Mouse (Mus musculus): ENCODE measurements at regions not wholly inside any gene's neighbourhood (a gene's known extent, or its start where the extent isn't known, plus 50 kb on each side); places are given as distances from the start of the nearest gene placed in this dataset.

DNA sequence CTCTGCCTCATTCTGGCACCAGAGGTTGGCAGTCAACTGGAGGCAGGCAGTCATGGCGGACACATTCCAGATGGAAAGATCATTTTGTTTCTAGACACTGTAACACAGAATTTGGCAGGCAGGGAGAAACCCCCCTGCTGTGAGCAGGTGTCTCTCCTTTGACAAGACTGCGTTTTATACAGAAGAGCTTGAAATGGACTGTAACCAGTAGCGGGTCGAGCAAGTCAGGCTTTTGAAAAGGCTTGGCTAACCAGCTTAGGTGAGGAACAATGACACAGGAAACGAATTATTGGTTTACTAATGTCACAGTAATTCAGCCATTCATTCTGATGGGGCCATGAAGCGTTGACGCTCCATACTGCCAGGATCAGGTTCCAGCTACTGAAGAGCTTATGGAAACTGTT, 275.3 kb upstream of the Slc24a5 start:
- DNase-seq, result peak; percentile 11

DNA sequence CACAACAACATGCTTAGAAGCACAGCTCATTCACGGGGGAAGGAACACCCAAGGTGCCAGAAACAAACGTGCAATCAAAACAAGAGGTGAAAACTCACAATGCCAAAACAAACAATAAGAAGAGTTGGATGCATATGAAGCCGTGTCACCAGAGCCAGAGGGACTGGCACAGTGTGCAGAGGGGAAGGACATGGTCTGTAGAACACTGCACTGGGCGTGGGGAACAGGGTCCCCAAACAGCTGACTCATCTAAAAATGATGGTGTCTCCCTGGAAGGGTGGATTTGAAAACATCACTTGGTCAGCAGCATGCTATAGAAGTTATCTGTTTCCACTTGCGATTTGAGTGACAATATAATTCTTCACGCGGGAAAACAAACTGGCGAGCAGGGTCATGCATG, 256.2 kb upstream of the Slc24a5 start:
- DNase-seq, result no peak

DNA sequence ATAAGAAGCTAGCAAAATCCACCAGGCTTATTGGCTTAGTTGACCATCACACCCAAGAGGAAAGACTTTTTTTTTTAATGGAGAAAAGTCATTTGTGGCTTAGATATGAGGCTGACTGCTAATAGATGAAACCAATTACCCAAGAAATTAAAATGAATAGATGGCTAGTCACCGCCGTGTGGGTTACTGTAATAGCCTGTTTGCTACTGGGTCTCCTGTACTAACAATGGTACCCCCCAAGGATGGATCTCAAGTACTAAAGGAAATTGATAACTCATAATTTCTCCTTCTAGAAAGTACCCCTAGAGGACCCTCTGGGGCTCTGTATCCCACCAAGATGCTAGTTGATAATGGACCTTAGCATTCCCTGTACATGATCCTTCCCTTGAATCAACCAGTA, 251.1 kb upstream of the Slc24a5 start:
- no peak for DNase-seq

DNA sequence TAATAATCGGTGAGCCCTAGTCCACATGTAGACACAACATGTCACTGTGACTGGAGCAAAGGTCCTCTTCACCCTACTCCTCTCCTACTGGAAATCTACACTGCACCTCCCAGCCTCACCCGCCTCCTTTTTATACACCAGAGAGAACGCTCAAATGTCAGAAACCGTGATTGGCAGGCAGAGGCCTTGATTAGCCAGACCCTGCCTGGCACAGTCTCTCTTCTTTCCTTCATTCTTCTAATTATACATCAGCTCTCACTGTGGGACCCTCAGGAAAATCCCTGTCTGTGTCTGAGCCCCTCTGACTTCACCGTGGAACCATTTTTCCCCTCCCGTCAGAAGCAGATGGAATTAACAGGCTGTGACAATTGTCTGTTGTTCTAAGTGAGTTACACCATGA, 248.1 kb upstream of the Slc24a5 start:
- DNase-seq, result no peak

DNA sequence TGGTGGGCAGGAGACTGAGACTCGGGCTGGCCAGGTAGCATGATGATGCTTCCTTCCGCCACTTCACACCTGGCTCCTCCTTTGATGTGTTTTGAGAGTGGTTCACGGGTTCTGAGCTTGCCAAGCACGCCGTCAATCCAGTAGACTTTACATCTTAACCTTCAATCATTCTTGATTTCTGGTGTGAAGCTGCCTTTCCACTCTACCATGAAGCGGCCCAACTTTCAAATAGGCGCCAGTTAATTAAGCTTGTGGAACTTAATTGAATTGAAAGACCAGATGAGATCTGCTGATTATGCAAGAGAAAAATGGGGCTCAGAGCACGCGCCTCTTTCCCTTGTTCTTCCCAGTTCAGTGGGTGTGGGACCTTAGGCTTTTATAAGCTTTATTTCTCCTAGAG, 247.1 kb upstream of the Slc24a5 start:
- no peak for DNase-seq

DNA sequence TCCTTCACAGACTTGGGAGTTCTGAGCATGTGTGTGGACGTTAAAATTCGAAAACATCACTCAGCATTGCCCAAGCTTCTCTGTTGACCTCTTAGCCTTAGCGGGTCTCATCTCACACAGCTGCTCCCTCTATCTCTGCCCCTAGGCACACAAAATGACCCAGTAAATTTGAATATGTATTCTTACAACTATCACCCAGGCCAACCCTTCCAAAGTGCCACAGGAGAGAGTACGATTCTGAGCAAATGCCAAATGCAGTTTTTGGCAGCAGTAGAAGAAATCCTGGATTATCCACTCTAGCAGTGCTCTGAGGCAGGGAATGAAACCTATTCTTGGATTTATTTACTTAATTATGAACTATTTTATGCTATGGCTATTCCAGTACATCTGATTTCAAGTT, 246.6 kb upstream of the Slc24a5 start:
- no peak for DNase-seq

DNA sequence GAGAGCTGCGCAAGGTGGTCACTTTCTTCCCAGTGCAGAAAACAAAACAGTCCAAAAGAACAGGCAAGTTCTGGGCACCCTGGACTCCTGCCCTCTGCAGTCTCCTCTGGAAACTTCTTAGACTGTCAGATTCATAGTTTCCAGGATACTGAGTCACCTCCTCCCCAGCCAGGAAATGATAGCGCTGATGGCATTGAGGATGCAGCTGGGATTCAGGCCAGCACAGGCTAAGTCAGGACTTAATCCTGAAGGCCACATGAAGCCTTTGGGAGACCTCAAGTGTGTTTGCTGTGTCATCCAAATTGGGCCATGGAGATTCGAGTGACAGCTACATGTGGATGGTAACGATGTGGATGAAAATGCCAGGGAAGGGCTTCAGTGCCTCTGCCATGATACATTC, 219.1 kb upstream of the Slc24a5 start:
- no peak for DNase-seq

DNA sequence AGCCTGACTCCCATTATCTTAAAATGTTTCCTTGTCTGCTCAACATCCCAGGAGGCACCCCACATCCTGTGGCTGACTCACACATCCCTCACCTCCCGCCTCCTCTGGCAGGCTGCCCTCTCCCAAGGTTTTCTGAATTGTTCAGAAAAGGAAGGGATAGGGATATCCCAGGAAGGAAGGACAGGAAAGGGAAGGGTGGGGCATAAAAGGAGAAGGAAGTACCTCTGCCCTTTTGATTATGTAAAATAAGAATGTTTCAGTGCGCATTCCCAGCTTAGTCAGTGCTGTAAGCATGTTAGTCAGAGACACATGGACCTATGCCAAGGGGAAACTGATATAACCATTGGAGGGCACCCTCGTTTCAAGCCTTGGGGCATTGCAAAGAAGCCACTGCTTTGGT, 209.4 kb upstream of the Slc24a5 start:
- DNase-seq, result peak; percentile 9

DNA sequence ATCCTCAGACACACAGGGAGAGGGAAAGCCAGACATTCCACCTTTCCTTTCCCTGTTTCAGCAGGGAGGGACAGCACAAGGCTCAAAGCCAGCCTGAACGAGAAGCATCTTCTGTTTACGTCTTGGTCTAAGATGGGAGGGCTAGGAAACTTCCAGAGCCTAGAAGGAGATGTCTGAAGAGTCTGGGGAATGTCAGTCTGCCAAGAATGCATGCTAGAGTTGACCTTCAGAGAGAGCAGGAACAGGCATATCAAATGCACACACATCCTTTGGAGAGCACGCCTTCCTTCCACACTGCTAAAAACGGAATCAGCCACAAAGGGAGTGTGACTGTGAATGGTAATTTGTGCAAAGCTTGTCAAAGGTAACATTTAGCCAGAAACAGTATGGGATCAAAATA, 179.7 kb upstream of the Slc24a5 start:
- no peak for DNase-seq

DNA sequence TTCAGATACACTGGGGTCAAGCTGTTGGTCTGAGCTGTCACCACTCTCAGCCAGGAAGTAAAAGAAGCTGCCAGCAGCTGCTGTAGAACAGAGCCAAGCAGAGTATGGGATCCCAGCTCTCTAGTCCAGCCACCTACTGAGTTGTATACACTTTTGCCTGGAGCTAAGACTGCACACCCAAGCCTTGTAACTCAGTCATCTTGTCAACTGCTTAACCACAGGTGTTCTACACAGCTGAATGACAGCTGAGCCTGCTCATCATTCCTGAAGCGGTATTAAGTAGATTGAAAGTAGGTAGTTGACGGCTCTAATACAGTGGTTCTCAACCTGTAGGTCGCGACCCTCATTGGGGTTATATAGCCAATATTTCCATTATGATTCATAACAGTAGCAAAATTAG, 172.9 kb upstream of the Slc24a5 start:
- DNase-seq, result no peak

DNA sequence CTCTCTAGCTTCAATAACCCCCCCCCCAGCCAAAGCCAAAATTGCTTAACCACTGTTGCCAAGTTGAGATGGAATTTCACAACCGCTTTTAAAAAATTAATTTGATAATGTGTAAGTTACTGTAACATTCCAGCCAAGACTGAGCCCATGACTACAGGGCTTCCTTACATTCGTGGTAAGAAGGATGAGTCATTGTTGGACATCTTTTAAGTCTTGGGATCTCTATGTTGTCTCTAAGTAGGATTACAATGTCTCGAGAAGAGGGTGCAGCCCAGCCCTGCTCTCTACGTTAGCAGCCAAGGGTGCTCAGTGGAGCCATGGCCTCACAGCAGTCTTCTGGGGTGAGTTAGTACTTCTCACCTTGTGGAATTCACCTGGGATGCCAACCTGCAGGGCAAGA, 164.4 kb upstream of the Slc24a5 start:
- no peak for DNase-seq

DNA sequence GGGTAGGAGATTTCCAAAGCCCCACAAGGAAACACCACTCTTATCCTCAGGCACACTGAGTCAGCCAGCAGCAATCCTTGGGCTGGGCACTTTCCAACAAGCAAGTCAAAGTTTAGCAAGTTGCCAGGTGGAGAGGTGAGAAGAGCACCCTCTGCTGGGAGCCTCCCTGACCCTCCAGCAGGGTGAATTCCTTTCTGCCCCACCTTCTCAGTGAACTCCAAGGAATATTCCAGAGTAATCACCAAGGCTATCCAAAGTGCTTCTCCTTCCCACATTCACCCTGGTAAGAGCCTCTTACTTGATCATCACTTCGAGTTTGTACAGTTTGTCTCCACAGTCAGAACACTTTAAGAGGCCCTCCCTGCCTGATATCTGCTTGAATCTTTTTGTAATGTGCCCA, 162.8 kb upstream of the Slc24a5 start:
- DNase-seq, result no peak

DNA sequence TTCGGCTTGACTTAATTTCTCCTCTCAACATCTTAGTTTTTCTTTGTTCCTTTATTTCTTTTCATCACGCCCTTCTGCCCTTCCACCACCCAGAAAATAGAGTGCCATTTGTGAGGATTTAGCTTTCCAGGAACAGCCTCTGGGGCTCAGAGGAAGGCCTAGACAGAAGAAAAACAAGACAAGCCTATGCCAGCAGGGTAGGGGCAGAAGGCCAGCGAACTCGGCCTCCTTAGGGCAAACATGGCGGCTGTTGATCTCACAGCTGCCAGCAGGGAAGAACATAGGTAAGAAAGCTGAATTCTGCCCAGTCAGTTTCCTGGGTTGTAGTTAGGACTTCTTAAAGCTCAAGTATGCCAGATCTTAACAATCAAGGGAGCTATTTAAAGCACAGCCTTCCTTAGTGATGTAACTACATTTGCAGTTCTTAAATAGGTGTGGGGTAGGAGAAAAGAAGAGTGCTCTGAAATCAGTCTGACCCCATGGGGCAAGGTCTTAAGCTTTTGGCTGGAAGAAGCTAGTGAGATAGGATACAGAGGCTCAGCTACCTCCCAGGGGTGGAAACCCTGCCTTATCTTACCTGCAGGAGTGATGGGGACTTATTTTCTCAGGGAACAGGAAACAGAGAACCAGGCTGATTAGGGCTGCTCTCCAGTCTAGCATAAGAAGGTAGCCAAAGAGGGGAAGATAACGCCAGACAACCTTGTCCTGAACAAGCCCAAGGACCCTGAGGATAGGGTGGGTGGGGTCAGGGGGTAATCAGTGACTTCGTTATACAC, 148.8 kb upstream of the Slc24a5 start:
- DNase-seq, result no peak

DNA sequence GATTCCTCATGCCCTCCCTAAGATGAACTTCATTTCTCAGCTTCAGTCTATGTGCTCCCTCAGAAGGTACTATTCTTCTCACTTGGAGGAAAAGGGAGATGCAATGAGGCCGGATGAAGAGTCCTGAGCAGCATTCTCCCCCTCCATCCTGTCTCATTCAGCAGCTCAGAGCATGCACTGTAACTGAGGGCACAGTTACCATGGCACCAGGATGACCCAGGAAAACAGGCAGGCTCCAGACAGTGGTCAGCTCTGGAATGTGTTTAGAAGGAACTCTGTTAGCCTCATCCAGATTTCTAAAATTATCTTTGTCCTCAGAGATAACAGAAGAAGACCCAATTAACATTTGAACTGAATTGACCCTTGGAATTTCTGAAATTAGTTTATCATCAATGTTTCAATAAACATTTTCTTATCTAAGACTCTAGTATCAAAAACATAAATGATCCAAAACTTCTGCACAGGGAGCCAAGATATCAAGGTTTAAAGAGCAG, 148.1 kb upstream of the Slc24a5 start:
- DNase-seq, result no peak

DNA sequence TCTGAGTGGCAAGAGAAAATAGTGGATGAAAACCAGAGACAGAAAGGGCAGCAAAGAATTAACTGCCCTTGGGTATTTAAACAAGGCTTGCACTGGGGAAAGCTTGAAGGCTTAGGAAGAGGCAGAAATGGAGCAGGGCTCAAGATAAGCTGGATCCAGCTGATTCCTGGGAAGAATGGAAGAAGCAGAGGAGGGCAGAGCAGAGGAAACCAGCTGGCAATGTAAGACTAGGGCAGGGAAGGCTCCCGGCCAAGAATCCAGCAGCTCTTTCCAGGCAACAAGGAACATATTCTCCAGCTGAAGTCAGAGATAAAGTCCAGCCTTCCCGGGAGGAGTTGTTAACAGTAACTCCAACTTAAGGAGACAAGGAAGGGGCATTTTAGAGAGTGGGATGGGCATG, 147.7 kb upstream of the Slc24a5 start:
- DNase-seq, result no peak

DNA sequence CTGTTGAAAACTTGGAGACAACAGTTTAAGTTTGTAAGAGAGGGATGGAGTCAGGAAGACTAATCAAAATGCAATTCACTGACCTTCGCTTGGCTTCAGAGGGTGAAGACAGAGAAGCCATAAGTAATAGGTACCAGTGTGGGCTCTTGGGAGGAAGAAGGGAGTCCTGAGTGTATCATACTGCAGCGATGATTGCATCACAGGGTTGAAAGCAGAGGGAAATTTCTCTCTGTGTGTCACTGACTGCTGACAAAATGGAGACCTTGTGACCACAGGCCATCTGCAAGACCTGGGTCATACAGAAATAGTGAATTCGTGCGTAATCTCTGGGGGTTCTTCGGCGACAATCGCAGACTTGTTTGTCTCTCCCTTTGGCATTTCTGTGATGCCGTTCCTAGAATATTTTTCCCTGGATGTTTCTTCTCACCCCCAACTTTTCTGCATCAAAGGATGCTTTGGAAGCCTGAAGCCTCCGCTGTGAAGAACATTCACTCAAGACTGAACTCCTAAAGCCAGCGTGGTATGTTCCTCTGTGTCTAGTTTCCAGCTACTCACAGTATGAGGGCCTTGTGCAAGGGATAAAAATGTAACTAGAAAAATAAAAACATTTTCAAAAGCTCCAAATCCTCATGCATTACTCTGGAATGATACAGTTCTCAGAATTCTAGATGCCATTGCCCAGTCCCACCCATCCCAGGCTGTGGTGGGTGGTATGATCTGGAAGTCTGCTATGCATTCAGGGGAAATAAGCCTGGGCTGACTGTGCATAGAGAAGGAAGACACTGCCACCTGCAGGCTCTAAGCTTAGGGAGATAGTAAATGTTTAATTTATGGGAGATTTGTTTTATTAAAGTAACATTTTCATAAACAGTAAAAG, 139.8 kb upstream of the Slc24a5 start:
- peak; percentile 71 for DNase-seq

DNA sequence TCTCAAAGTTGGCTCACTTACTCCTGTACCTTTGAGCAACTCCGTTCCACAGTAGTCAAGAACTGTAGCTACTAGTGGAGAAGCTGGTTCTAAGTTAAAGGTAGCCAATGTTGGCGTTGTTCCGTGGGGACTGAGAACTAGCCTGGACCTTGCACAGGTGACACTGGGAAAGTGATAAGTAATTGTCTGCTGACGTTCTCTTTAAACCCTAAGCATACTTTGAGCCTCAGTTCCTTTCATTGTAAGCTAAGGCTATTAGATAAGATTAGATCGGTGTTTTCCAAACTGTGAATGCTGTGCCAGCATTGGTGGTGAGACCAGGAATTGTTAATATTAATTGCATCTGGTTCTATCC, 139.2 kb upstream of the Slc24a5 start:
- DNase-seq, result no peak

DNA sequence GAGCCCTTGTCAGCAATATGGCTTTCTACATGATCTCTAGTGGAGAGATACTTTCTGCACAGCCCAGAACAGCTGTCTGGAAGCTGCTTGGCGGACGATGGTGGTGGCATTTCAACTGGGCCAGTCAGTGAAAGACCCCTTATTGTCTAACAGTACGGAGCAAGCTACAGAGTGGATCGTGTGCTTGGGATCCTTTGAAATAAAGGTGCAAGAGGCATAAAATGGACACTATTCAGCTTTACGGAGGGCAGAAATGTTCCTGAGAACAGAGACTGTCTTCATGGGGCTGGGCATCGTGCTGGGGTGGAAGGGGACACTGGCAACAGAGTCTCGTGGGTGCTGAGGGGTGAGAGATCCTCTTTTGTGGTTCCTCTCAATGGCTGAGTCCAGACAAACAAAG, 137.2 kb upstream of the Slc24a5 start:
- no peak for DNase-seq

DNA sequence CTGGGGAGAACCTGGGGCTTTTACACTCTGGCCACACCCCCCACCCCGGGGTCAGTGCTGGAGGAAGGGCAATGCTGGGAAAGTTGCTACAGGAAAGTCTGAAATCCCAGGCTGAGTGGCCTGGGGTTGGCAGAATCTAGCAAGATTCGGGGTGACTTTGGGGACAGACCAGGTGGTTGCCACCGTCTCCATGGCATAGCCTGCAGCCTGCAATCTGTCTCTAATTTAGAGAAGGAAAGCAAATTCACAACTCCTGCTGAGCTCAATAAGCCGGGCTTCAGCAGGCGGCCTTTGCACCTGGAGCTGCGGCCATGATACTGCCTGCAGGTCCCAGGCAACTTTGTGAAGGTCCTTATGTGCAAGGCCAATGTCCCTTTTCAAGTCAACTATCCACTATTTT, 135.4 kb upstream of the Slc24a5 start:
- no peak for DNase-seq

DNA sequence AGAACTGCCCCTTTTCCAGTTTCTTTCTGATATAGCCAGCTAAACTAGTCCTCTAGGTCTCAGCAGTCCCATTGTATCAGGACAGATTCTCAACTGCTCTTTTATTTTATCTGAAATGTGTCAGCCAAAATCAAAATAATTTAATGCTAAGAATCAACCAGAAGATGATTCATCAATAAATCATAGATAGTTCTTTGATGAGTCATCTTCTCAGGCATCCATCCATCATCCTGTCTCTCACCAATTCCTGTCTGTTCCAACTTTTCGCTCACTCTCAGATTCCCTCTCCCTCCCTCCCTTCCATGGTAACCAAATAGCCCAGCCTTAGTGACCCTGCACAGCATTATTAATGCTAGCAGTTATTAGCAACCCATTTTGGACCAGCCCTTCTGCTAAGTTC, 134.0 kb upstream of the Slc24a5 start:
- DNase-seq, result no peak

DNA sequence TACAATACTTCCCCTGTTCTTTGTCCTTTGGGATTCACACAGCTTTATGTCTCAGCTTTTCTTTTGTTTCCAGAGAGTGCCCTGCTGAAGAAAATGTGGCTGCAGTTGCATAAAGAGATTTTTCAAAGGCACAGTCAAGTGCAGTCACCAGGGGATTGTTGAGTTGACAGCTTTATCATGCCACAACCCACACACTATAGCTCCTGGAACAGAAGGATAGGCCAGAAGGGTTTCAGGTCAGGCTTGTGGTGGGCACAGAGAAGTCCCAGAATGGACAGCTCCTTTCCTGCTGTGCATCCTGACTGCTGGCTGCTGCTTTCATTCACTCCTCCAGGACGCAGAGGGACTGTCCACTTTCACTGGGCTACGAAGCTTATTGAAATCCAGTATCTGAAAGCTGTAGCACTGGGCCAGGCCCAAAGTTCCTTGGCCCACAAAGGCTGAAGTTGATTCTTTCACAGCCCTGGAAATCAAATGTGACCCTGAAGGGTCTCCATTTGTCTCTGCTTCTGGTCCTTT, 119.6 kb upstream of the Slc24a5 start:
- DNase-seq, result no peak

DNA sequence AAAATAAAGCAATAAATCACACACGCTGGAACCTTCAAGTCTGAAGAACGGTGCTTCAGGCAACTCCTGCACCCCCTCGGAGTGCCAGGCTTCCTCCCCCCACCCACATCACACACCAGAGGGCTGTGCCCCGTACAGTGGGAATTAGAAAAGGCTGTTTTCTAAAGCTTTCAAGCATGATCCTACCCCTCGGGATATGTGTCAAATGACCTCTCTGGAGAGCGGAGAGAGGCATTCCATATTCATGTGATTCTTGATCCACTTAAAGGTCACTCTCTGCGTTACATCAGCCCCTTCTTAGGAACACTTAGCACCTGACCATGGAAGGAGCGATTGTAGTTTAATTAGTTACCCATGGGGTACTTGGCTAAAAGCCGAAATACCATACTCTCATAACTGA, 119.1 kb upstream of the Slc24a5 start:
- DNase-seq, result no peak

DNA sequence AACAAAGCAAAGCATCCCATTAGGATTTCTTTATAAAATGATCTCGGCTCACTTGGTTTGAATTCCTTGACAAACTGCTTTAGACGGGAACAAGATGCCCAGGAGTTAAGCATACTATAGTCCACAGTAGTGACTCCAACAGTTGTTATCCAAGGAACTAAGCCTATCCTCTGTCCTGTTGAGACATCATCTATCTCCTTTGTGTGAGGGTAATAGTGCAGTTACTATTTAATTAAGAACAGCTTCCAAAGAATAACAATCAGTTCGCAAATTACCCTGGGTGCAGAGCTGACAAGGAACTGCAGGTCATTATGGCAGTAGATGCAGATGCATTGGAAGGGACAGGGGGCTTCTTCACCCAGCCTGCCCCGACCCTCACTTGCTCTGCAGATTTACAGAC, 115.7 kb upstream of the Slc24a5 start:
- DNase-seq, result no peak

DNA sequence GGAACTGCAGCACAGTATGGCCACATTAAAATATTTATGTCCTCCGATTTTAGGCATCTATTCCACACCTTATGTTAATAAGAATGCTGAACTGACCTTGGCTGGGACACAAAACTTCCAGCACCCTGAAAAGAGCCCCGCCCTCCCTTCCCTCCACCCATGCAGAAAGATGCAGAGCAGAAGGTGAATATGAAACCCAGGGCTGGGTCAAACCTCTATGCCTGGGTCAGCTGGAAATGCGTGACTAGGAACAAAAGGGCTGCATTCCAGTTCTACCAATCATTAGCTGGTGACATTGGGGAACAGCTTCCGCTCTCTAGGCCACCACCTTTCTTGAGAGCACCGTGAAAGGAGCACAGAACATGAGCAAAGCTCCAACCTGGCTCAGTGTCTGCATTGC, 114.9 kb upstream of the Slc24a5 start:
- DNase-seq, result no peak
